Mouse (Mus musculus) spleen, adult 2 months (tissue): ENCODE measurements around the gene Atp10a. TPM values are rescaled to one million over a fixed set of nuclear protein-coding genes. Genes with fewer than 3 reads are reported as not detected.
A peak's percentile ranks its signal among the peaks of the same experiment; 100 is the strongest.

Experiments used
- DNase-seq, 2 experiments: peaks; one replicate each; pipeline versions ENCODE4 v3.0.0 to v3.0.0-alpha.2; 2012 to 2021; ENCODE audit warnings: low spot score in 2 of 2, low read depth in 1 of 2
- H3K27ac ChIP-seq: fragments of 200-500 bp; 2 replicates; pipeline ENCODE4 v1.5.1; 2012; ENCODE audit warnings: low read length, inconsistent platforms; ENCODE audit not compliant: insufficient read depth
- H3K27me3 ChIP-seq: fragments of 200-500 bp; 2 replicates; pipeline ENCODE4 v1.6.1; 2012; ENCODE audit warnings: mild to moderate bottlenecking, moderate library complexity, low read length, inconsistent platforms; ENCODE audit not compliant: control insufficient read depth, insufficient read depth
- H3K36me3 ChIP-seq: fragments of 200-500 bp; 2 replicates; pipeline ENCODE4 v1.6.1; 2012; ENCODE audit warnings: mild to moderate bottlenecking, low read length, inconsistent platforms; ENCODE audit not compliant: control insufficient read depth, insufficient read depth
- H3K4me1 ChIP-seq: fragments of 200-500 bp; 2 replicates; pipeline ENCODE4 v1.6.1; 2011; ENCODE audit warnings: inconsistent platforms; ENCODE audit not compliant: control insufficient read depth, insufficient read depth, insufficient read length
- H3K4me3 ChIP-seq: fragments of 200-500 bp; 2 replicates; pipeline ENCODE4 v1.5.1; 2011; ENCODE audit warnings: mild to moderate bottlenecking, inconsistent platforms; ENCODE audit not compliant: insufficient read depth, insufficient read length; ENCODE audit errors: extremely low read depth
- CTCF ChIP-seq: fragments of 200-500 bp; IDR thresholded peaks from 2 replicates; pipeline ENCODE4 v1.5.1; 2011; ENCODE audit warnings: mild to moderate bottlenecking, inconsistent platforms; ENCODE audit not compliant: insufficient read depth, insufficient read length, insufficient replicate concordance; ENCODE audit errors: extremely low read depth
- POLR2A ChIP-seq: fragments of 200-500 bp; IDR thresholded peaks from 2 replicates; pipeline ENCODE4 v1.6.1; 2011; ENCODE audit warnings: low read depth, low read length, inconsistent platforms
- WGBS: fragments of 180-500 bp; shearing (Covaris S2); methylation state at CpG from one replicate; pipeline ENCODE4 v1.1.7; 2018; 5-methylcytosine and 5-hydroxymethylcytosine counted together
- polyA plus RNA-seq: library from polyadenylated mRNA; depleted of rRNA; stranded (reverse); fragments of >200 nt; gene quantifications from 2 replicates; pipeline ENCODE4 v1.2.3, GENCODE M21; 2012

Gene Atp10a
- polyA plus RNA-seq, 1 experiment: 2.6 TPM

DNA sequence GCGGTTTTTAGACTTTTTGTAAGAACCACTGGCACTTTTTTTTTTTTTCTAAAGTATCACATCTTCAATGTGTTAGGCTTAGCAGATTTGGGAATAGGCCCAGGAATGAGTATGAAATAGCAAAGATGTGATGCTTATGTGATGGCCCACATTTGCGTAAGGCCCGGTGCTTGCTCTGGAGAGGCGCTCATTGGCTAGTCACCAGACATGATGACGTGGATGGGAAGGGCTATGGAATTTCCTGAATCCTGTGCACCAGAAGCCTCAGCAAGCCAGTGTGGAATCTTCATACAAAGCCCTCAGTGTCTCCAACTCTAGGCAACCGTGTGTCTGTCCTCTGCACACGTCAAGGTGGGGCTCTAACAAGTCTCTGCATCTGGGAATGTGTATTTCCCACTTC lies 5.1 kb downstream of the Atp10a start:
- Histone ChIP-seq H3K4me1 (0 out of 2 replicates have a peak, but pooled peaks cover 7% of the 10 kb centered on the region), H3K27me3 (no peaks in the 10 kb centered on the region), H3K4me3 (no peak overlapping the region), H3K27ac (no peak overlapping the region), H3K36me3 (no peaks in the 10 kb centered on the region)
- DNase-seq: no peak
- WGBS: 92% methylated on average over 7 of the region's 7 CpGs
- no peak for TF ChIP-seq POLR2A
- TF ChIP-seq CTCF: no peak

DNA sequence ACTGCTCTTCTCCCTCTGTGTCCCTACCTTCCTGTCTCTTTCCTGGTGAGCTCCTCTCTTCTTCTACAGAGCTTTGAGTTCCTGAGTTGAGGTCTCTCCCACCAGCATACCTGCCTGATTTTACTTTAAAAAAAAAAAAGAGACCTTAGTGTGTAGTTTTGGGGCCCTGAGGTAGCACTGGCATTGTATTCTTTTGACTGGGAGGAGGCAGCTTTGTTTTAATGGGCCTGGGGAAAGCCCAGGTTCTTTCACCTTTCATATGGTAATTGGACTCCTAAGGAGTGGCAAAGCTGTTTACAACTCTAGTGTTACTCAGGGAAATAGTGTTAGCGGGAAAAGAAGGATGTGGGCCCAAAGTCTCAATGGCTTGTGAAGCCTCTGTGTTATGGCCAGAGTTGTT lies 12.7 kb downstream of the Atp10a start:
- TF ChIP-seq POLR2A (no peak), CTCF (no peak)
- Histone ChIP-seq H3K27me3 (no peaks in the 10 kb centered on the region), H3K27ac (no peak overlapping the region), H3K4me1 (no peaks in the 10 kb centered on the region), H3K4me3 (no peak overlapping the region), H3K36me3 (no peaks in the 10 kb centered on the region)
- no peak for DNase-seq
- WGBS: 94% methylated on average over 1 of the region's 1 CpGs

DNA sequence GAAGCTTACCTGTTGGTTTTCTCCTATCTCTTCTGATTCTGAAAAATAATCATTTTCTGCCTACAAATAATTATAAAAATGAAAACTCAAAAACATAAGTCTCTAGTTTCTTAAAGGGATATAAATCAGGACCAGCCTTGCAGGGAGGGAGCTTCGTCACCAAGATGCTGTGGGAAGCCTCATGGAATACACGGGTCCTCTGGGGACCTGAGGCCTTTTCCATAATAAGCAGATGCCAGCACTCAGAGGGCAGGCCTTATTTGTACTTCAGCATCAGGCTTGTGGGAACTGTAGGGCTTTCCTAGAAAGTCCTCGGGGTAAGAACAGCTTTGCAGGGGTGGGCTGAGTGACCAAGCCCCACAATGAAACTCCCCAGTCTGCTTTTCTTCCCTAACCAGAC lies 20.1 kb downstream of the Atp10a start:
- Histone ChIP-seq H3K27me3 (no peaks in the 10 kb centered on the region), H3K36me3 (no peaks in the 10 kb centered on the region), H3K27ac (no peak overlapping the region), H3K4me3 (no peak overlapping the region), H3K4me1 (peaks cover 4% of the 10 kb centered on the region; the same call in 1 of the 2 replicates)
- TF ChIP-seq POLR2A (no peak), CTCF (no peak)
- 87% methylated on average over 3 of the region's 3 CpGs for WGBS
- no peak for DNase-seq

DNA sequence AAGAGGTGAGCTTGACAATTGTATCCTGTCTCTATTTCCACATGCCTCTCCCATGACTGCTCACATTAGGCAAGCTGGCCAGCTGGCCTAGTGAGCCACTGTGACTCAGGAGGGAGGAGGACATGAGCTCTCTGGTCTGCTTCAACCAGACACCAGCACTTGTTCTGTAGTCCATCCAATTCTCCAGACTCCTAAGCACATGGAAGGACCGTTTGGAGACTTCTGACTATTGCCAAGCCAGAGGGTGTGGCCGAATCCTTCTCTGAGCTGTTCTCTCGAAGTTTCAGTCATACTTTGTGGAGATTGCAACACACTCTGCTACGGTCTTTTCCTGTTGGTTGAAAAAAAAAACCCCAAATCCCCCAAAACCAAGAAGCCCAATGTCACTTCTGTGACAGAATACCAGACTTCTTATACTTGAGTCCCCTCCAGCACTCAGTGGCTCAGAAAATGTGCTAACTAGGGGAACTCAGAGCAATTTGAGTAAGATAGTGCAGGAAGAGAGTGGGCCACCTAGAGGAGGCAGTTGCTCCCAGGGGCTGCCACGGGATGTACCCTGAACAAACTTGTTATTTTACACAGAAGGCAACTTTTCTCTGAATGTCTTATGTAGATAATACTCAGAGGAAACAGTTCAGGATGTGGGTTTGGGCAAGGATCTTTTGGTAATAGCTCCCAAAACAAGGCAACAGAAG lies 21.3 kb downstream of the Atp10a start:
- TF ChIP-seq CTCF (no peak), POLR2A (no peak)
- H3K27me3 ChIP-seq: no peaks in the 10 kb centered on the region
- 9% methylated on average over 5 of the region's 5 CpGs for WGBS
- H3K4me3 ChIP-seq: no peak overlapping the region
- no peak overlapping the region; the same call in 1 of the 2 replicates for H3K27ac ChIP-seq
- DNase-seq: no peak
- peaks cover 4% of the 10 kb centered on the region; the same call in 1 of the 2 replicates for H3K4me1 ChIP-seq
- no peaks in the 10 kb centered on the region for H3K36me3 ChIP-seq

DNA sequence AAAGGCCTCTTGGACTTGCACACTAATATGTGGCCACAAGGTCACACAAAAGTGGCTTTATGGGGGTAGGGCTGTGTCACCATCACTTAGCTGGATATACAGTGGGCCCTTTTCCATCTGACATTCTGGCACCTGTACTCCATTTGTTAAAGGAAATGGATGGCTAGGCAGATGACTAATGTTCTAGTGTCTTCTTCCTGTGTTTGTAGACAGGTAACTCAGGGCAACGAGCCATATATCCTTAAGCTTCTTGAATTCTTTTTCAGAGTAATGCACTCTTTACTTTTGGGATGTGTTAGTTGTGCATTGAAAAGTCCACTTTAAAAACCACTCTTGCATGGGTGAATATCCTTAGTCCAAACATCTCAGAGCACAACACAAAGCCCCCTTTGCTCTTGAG lies 30.0 kb downstream of the Atp10a start:
- TF ChIP-seq POLR2A (no peak), CTCF (no peak)
- 66% methylated on average over 1 of the region's 1 CpGs for WGBS
- Histone ChIP-seq H3K27ac (no peak overlapping the region), H3K4me1 (peaks cover 2% of the 10 kb centered on the region; the same call in 1 of the 2 replicates), H3K36me3 (no peaks in the 10 kb centered on the region), H3K27me3 (no peaks in the 10 kb centered on the region), H3K4me3 (no peak overlapping the region)
- no peak for DNase-seq

DNA sequence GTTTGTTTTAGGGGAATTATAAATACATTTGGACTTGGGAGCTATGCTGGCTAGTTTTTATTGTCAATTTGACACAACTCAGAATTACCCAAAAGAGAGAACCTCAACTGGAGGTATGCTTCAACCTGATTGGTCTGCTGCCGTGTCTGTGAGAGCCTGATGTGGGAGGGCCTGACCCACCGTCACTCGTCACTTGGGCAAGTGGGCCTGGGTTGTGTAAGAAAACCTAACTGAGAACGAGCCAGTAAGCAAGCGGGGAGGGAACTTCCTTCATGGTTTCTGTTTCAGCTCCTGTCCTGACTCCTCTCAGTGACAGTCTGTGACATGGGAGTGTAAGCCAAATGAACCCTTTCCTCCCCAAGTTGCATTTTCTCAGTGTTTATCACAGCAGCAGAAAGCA lies 30.6 kb downstream of the Atp10a start:
- WGBS: 15% methylated on average over 5 of the region's 5 CpGs
- peaks cover 2% of the 10 kb centered on the region; the same call in 1 of the 2 replicates for H3K4me1 ChIP-seq
- DNase-seq: peak in 1 of 2 experiments; percentile 30
- no peak overlapping the region for H3K4me3 ChIP-seq
- H3K27me3 ChIP-seq: no peaks in the 10 kb centered on the region
- no peak for TF ChIP-seq POLR2A
- TF ChIP-seq CTCF: no peak
- no peak overlapping the region for H3K27ac ChIP-seq
- H3K36me3 ChIP-seq: no peaks in the 10 kb centered on the region

DNA sequence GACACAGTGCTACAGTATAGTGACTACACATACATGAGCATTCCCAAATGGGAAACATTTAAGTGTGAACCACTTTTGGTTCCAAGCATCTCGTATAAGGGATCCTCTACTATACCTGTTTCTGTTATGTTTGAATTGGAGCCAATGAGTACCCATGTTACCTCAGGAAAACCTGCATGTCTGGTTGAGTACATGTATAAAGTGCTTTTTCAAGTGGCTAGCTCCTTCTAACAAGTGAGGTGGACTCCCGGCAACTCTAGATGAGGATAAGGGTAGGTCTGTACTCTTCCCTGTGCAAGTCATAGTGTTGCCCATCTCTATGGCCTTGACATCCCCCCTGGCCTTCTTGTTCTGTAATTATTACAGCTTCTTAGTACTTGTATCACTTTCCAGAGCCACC lies 31.0 kb downstream of the Atp10a start:
- 90% methylated on average over 2 of the region's 2 CpGs for WGBS
- TF ChIP-seq CTCF: no peak
- no peak for TF ChIP-seq POLR2A
- Histone ChIP-seq H3K4me3 (no peak overlapping the region), H3K27me3 (no peaks in the 10 kb centered on the region), H3K4me1 (peaks cover 2% of the 10 kb centered on the region; the same call in 1 of the 2 replicates), H3K36me3 (no peaks in the 10 kb centered on the region), H3K27ac (no peak overlapping the region)
- no peak for DNase-seq
